Mouse (Mus musculus) neural tube, embryonic 15.5 days (tissue): ENCODE data around the gene Serpinb1a. TPM values are rescaled to one million over a fixed set of nuclear protein-coding genes. Genes with fewer than 3 reads are reported as not detected.
A peak's percentile ranks its signal among the peaks of the same experiment; 100 is the strongest.
"Not testable (repeated sequence)": the region's sequence is repeated elsewhere in the genome, so short reads cannot be mapped to it uniquely, and the experiment has no call there.

Experiments
- ATAC-seq: fragments of 200-750 bp; cut with Nextera tagmentation; 2 replicates; pipeline ENCODE4 v1.8.0; 2017; ENCODE audit warnings: mild to moderate bottlenecking, moderate TSS enrichment, moderate library complexity; ENCODE audit not compliant: low FRiP score
- H3K27ac ChIP-seq: fragments of 300-500 bp; sonication (generic); replicated peaks from 2 replicates; pipeline ENCODE4 v1.5.1; 2015; ENCODE audit warnings: mild to moderate bottlenecking, inconsistent platforms
- H3K27me3 ChIP-seq: fragments of 300-500 bp; sonication (generic); replicated peaks from 2 replicates; pipeline ENCODE4 v1.6.1; 2015; ENCODE audit warnings: inconsistent platforms
- H3K36me3 ChIP-seq: fragments of 300-500 bp; sonication (generic); 2 replicates; pipeline ENCODE4 v1.6.1; 2015; ENCODE audit warnings: inconsistent platforms
- H3K4me1 ChIP-seq: fragments of 300-500 bp; sonication (generic); 2 replicates; pipeline ENCODE4 v1.6.1; 2015; ENCODE audit warnings: inconsistent platforms
- H3K4me2 ChIP-seq: fragments of 300-500 bp; sonication (generic); 2 replicates; pipeline ENCODE4 v1.6.1; 2015; ENCODE audit warnings: inconsistent platforms, mild to moderate bottlenecking, moderate library complexity
- H3K4me3 ChIP-seq: fragments of 300-500 bp; sonication (generic); replicated peaks from 2 replicates; pipeline ENCODE4 v1.5.1; 2015; ENCODE audit warnings: mild to moderate bottlenecking, inconsistent platforms
- H3K9ac ChIP-seq: fragments of 300-500 bp; sonication (generic); replicated peaks from 2 replicates; pipeline ENCODE4 v1.6.1; 2015; ENCODE audit warnings: mild to moderate bottlenecking, inconsistent platforms
- H3K9me3 ChIP-seq: fragments of 300-500 bp; sonication (generic); replicated peaks from 2 replicates; pipeline ENCODE4 v1.6.1; 2016; ENCODE audit warnings: inconsistent platforms
- WGBS: fragments of 180-500 bp; shearing (Covaris S2); methylation state at CpG from one replicate; pipeline ENCODE4 v1.1.7; 2015; ENCODE audit warnings: mixed read lengths; 5-methylcytosine and 5-hydroxymethylcytosine counted together
- polyA plus RNA-seq: library from polyadenylated mRNA; unstranded; fragments of >200 nt; fragmentation: Nextera tagmentation; extraction: Ambion mirVana; gene quantifications from 2 replicates; pipeline ENCODE4 v1.2.1, GENCODE M21; 2015

Gene Serpinb1a
- 3.3 and 18.5 TPM in 2 replicates for polyA plus RNA-seq

DNA sequence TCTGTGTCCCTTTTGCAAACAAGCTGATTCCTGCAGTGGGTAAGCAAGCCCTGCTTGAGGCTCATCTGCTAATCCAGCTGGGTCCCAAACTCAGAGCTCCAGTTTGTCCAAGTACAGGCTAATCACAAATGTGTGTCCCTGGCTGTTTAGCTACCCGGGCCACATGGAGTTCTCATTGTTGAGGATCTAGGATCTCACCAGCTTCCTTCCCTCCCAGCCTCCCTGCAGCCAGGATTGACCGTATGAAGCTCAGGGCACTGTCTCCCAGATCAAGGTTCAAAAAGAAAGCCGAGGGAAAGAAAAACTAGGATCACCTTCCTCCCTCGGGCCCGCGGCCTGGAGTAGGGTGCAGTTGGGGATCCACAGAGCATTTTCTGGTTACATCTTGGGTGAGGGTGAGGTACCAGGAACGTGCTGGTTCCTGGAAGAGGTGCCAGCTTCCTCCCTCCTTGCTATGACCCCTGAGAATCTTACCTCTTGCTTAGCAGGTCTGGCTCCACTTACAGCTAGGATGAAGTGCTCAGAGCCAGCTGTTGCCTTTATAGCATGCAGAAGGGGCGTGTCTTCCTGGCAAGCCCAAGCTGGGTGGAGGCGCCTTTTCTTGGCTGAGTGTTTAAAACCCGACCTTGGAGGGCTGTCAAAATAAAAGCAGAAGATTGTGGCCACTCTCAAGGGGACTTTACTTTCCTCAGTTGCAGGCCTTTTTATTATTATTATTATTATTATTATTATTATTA lies at the start of gene Serpinb1a:
Gene Serpinb1a (minus strand): TSS at position 518 of the 737 bp plus-strand sequence.
- no peak for ATAC-seq
- 64% methylated on average over 10 of the region's 10 CpGs for WGBS
- H3K4me2 ChIP-seq = no peak within 1 kb of the TSS

GRCm38 (mm10) chr13:32900639-32901038 lies 49.7 kb upstream of the Serpinb1a start:
- H3K27ac ChIP-seq = no peak overlapping the region
- no peak overlapping the region for H3K4me2 ChIP-seq
- H3K27me3 ChIP-seq = no peaks in the 10 kb centered on the region
- no peak for ATAC-seq
- no peaks in the 10 kb centered on the region for H3K36me3 ChIP-seq
- no peaks in the 10 kb centered on the region for H3K9me3 ChIP-seq
- H3K4me3 ChIP-seq = no peak overlapping the region
- WGBS = 29% methylated on average over 2 of the region's 2 CpGs
- peaks cover 7% of the 10 kb centered on the region; the same call in 1 of the 2 replicates for H3K4me1 ChIP-seq
- H3K9ac ChIP-seq = no peak overlapping the region

More for the DNA sequence above, at the start of gene Serpinb1a:
- Histone ChIP-seq H3K27me3 (no peaks in the 10 kb centered on the region), H3K36me3 (no peaks in the 10 kb centered on the region), H3K4me3 (no peak within 1 kb of the TSS), H3K9ac (no peak within 1 kb of the TSS), H3K4me1 (0 out of 2 replicates have a peak, but pooled peaks cover 3% of the 10 kb centered on the region), H3K9me3 (no peaks in the 10 kb centered on the region), H3K27ac (no peak within 1 kb of the TSS)

GRCm38 (mm10) chr13:32899114-32899513 lies 48.1 kb upstream of the Serpinb1a start:
- H3K4me1 ChIP-seq, H3K27ac ChIP-seq, ATAC-seq, H3K9ac ChIP-seq, H3K9me3 ChIP-seq, H3K4me3 ChIP-seq, H3K36me3 ChIP-seq, H3K27me3 ChIP-seq, H3K4me2 ChIP-seq: not testable (repeated sequence)
- WGBS = 79% methylated on average over 1 of the region's 2 CpGs

- H3K9ac ChIP-seq = no peak within 1 kb of the TSS
- H3K4me2 ChIP-seq = no peak within 1 kb of the TSS
- no peak within 1 kb of the TSS for H3K27ac ChIP-seq
- no peaks in the 10 kb centered on the region for H3K36me3 ChIP-seq
- 85% methylated on average over 2 of the region's 2 CpGs for WGBS
- H3K9me3 ChIP-seq = no peaks in the 10 kb centered on the region
- H3K27me3 ChIP-seq = no peaks in the 10 kb centered on the region
- no peak within 1 kb of the TSS for H3K4me3 ChIP-seq
- no peak for ATAC-seq
- 0 out of 2 replicates have a peak, but pooled peaks cover 3% of the 10 kb centered on the region for H3K4me1 ChIP-seq
These were observed 47.1 kb upstream of the Serpinb1a start, which contains the start of gene Serpinb1c for GRCm38 (mm10) chr13:32898111-32898510. TSS of gene Serpinb1c (minus strand) at chr13:32898211.

DNA sequence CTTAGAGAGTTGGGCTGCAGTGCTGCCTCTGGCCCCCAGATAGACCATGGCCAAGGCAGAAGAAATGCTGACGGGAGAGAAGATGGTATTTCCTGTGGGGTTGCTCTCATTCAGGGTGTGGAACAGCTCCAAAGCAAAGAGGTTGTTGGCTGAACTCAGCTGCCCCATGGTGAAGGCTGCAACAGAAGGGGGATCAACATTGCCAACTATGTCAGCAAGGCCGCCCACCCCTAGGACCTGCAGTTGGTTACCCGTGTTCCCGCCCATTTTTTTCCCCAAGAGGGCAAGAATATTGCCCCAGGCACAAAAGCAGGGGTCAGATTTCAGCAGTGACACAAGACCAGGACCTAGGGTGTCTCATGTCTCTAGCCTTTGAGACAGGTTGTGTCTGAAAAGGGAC lies 45.9 kb upstream of the Serpinb1a start:
- ATAC-seq = no peak
- Histone ChIP-seq H3K27me3 (no peaks in the 10 kb centered on the region), H3K36me3 (no peaks in the 10 kb centered on the region), H3K9me3 (no peaks in the 10 kb centered on the region), H3K4me3 (no peak overlapping the region), H3K4me1 (no peaks in the 10 kb centered on the region), H3K9ac (no peak overlapping the region), H3K27ac (no peak overlapping the region), H3K4me2 (no peak overlapping the region)
- WGBS = 79% methylated on average over 4 of the region's 4 CpGs

GRCm38 (mm10) chr13:32884755-32885154 lies 33.8 kb upstream of the Serpinb1a start:
- Histone ChIP-seq H3K4me2 (no peak overlapping the region), H3K4me3 (no peak overlapping the region), H3K36me3 (no peaks in the 10 kb centered on the region), H3K27ac (no peak overlapping the region), H3K27me3 (no peaks in the 10 kb centered on the region), H3K9ac (no peak overlapping the region), H3K9me3 (no peaks in the 10 kb centered on the region), H3K4me1 (no peaks in the 10 kb centered on the region)
- ATAC-seq = no peak

- Histone ChIP-seq H3K27ac (no peak overlapping the region), H3K9me3 (no peaks in the 10 kb centered on the region), H3K9ac (no peak overlapping the region), H3K4me1 (no peaks in the 10 kb centered on the region), H3K27me3 (no peaks in the 10 kb centered on the region), H3K36me3 (no peaks in the 10 kb centered on the region), H3K4me2 (no peak overlapping the region), H3K4me3 (no peak overlapping the region)
- WGBS = 70% methylated on average over 1 of the region's 1 CpGs
- ATAC-seq = no peak
These were observed 22.9 kb upstream of the Serpinb1a start for GRCm38 (mm10) chr13:32873862-32874261.

GRCm38 (mm10) chr13:32868843-32869242 lies 17.9 kb upstream of the Serpinb1a start:
- H3K4me3 ChIP-seq = no peak overlapping the region
- no peaks in the 10 kb centered on the region for H3K9me3 ChIP-seq
- H3K4me1 ChIP-seq = no peaks in the 10 kb centered on the region
- no peak for ATAC-seq
- no peak overlapping the region for H3K4me2 ChIP-seq
- no peak overlapping the region for H3K27ac ChIP-seq
- H3K27me3 ChIP-seq = no peaks in the 10 kb centered on the region
- H3K9ac ChIP-seq = no peak overlapping the region
- 80% methylated on average over 5 of the region's 5 CpGs for WGBS
- no peaks in the 10 kb centered on the region for H3K36me3 ChIP-seq

DNA sequence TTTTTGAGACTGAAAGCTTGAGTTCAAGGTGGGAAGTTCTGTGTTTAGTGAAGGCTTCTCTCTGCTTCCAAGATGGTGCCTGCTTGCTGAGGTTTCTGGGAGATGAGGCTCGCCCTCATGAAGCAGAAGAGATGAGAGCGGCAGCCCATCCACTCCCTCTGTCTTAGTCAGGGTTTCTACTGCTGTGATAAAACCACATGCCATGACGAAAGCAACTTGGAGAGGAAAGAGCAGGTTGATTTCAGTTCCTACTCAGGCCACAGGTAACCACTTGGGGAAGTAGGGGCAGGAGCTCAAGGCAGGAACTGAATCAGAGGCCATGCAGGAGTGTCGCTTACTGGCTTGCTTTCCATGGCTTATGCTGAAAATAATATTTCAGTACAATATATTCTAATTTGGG lies 17.2 kb upstream of the Serpinb1a start:
- not testable (repeated sequence) for H3K27ac ChIP-seq, H3K4me1 ChIP-seq, ATAC-seq, H3K36me3 ChIP-seq, H3K9ac ChIP-seq, H3K4me2 ChIP-seq, H3K9me3 ChIP-seq, H3K27me3 ChIP-seq, H3K4me3 ChIP-seq
- 91% methylated on average over 4 of the region's 4 CpGs for WGBS

DNA sequence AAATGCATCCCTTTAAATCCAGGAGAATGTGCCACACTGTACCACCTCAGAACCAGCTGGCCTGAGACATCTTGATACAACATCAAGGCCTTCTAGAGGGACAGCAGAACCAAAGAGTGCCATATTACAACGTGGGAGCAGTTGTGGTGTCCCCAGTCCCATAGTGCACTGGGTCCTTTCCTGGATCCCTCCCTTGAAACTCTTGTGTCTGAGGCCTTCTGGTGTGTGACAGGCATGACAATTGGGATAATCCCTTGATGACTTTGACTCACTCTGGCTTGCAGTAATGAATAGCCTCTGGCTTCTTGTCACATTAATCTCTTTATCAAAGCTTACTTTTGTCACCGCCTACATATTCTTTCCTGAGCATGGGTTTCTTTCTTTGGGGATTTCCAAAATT lies 16.0 kb upstream of the Serpinb1a start:
- 68% methylated on average over 2 of the region's 2 CpGs for WGBS
- H3K9me3 ChIP-seq = no peaks in the 10 kb centered on the region
- H3K36me3 ChIP-seq = no peaks in the 10 kb centered on the region
- H3K9ac ChIP-seq = no peak overlapping the region
- H3K27me3 ChIP-seq = no peaks in the 10 kb centered on the region
- no peak overlapping the region for H3K4me3 ChIP-seq
- H3K4me1 ChIP-seq = no peaks in the 10 kb centered on the region
- ATAC-seq = no peak; the same call in 1 of the 2 replicates
- no peak overlapping the region for H3K27ac ChIP-seq
- no peak overlapping the region for H3K4me2 ChIP-seq

DNA sequence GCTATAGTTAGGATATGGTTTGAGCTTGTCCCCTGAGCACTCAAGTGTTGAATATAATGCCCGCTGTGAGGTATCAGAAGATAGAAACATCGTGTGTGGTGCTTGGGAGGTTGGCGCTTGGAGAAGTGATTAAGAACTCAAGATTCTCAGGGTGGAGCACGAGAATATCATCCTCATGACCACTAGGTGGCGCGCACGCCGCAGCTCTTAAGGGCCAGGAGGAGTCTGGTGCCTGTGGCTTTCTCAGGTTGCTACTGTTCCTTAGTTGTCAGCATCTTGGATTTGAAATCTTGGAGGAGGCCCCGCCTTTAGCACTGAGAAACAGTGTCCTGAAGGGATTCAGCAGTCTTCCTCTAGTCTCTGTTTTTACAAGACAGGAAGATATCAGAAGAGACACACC lies 15.5 kb upstream of the Serpinb1a start:
- ATAC-seq = peak; percentile 89; the same call in 1 of the 2 replicates
- Histone ChIP-seq H3K4me2 (no peak overlapping the region), H3K27ac (no peak overlapping the region), H3K4me3 (no peak overlapping the region), H3K9ac (no peak overlapping the region), H3K9me3 (no peaks in the 10 kb centered on the region), H3K36me3 (no peaks in the 10 kb centered on the region), H3K27me3 (no peaks in the 10 kb centered on the region), H3K4me1 (no peaks in the 10 kb centered on the region)
- 13% methylated on average over 9 of the region's 9 CpGs for WGBS

DNA sequence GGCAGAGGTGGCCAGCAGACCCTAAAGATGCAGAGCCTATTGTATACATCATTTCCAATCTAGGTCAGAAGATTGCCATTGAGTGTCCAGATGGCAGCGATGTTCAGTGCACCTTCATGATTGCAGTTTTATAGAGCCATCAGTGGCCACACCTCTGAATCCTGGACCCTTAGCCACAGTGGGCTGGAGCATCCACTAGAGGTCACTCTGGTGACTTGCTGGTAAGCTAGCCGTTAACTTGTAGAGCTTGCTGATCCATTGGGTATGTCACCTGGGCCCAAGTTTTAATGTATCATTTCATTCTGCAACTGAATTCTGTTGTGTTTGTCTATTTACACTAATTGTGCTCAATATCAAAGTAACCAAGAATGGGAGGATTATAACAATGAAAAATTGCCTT lies 14.6 kb upstream of the Serpinb1a start:
- Histone ChIP-seq H3K36me3 (no peaks in the 10 kb centered on the region), H3K4me3 (no peak overlapping the region), H3K27me3 (no peaks in the 10 kb centered on the region), H3K4me1 (no peaks in the 10 kb centered on the region), H3K4me2 (no peak overlapping the region), H3K9ac (no peak overlapping the region), H3K27ac (no peak overlapping the region), H3K9me3 (no peaks in the 10 kb centered on the region)
- 77% methylated on average over 2 of the region's 2 CpGs for WGBS
- no peak for ATAC-seq
